Mouse (Mus musculus): ENCODE results near the gene Arl10.
"Not testable (repeated sequence)": the region's sequence is repeated elsewhere in the genome, so short reads cannot be mapped to it uniquely, and the experiment has no call there.

Arl10 gene

GRCm38 (mm10) chr13:54582860-54583259, 8.0 kb downstream of the Arl10 start:
- DNase-seq (ENCODE audit: low spot score in 2 of 2) = no peak

GRCm38 (mm10) chr13:54585831-54586230, 11.0 kb downstream of the Arl10 start:
- DNase-seq (ENCODE audit: low spot score in 2 of 2) = no peak

- DNase-seq (ENCODE audit: low spot score in 2 of 2) = no peak
Observed at GRCm38 (mm10) chr13:54589414-54589995, 14.7 kb downstream of the Arl10 start.

GRCm38 (mm10) chr13:54589996-54590951, 15.5 kb downstream of the Arl10 start, which contains the start of the genes Nop16 and Higd2a:
Gene Nop16, minus strand, starts transcription at chr13:54590090.
Gene Higd2a, plus strand, starts transcription at chr13:54590207.
- DNase-seq (ENCODE audit: low spot score in 2 of 2) = peak; percentile 94 to 95

GRCm38 (mm10) chr13:54591776-54592356, 17.1 kb downstream of the Arl10 start:
- no peak for DNase-seq (ENCODE audit: low spot score in 2 of 2)

GRCm38 (mm10) chr13:54593617-54594016, 18.8 kb downstream of the Arl10 start:
- DNase-seq (ENCODE audit: low spot score in 2 of 2) = no peak

GRCm38 (mm10) chr13:54596107-54596690, 21.4 kb downstream of the Arl10 start:
- no peak for DNase-seq (ENCODE audit: low spot score in 2 of 2)

GRCm38 (mm10) chr13:54596870-54597269, 22.1 kb downstream of the Arl10 start:
- DNase-seq (ENCODE audit: low spot score in 2 of 2) = no peak

GRCm38 (mm10) chr13:54598622-54599143, 23.9 kb downstream of the Arl10 start:
- no peak for DNase-seq (ENCODE audit: low spot score in 2 of 2)

GRCm38 (mm10) chr13:54602639-54603111, 27.9 kb downstream of the Arl10 start:
- no peak for DNase-seq (ENCODE audit: low spot score in 2 of 2)

- no peak for DNase-seq (ENCODE audit: low spot score in 2 of 2)
Observed at GRCm38 (mm10) chr13:54603501-54603900, 28.7 kb downstream of the Arl10 start.

- DNase-seq (ENCODE audit: low spot score in 2 of 2) = no peak
Observed at GRCm38 (mm10) chr13:54604221-54604620, 29.4 kb downstream of the Arl10 start.

GRCm38 (mm10) chr13:54605426-54605825, 30.6 kb downstream of the Arl10 start:
- no peak for DNase-seq (ENCODE audit: low spot score in 2 of 2)

- no peak for DNase-seq (ENCODE audit: low spot score in 2 of 2)
Observed at GRCm38 (mm10) chr13:54607204-54607603, 32.4 kb downstream of the Arl10 start.

GRCm38 (mm10) chr13:54608002-54608401, 33.2 kb downstream of the Arl10 start:
- no peak for DNase-seq (ENCODE audit: low spot score in 2 of 2)

GRCm38 (mm10) chr13:54608666-54609065, 33.9 kb downstream of the Arl10 start:
- DNase-seq (ENCODE audit: low spot score in 2 of 2) = no peak

GRCm38 (mm10) chr13:54609301-54609700, 34.5 kb downstream of the Arl10 start:
- no peak for DNase-seq (ENCODE audit: low spot score in 2 of 2)

GRCm38 (mm10) chr13:54610613-54610971, 35.8 kb downstream of the Arl10 start:
- DNase-seq (ENCODE audit: low spot score in 2 of 2) = no peak

- DNase-seq (ENCODE audit: low spot score in 2 of 2) = peak; percentile 77 to 88
Observed at GRCm38 (mm10) chr13:54610972-54611754, 36.3 kb downstream of the Arl10 start, which contains the start of gene Cltb. Gene Cltb, minus strand, starts transcription at chr13:54611344.

- DNase-seq (ENCODE audit: low spot score in 2 of 2) = not testable (repeated sequence)
Observed at GRCm38 (mm10) chr13:54613141-54613540, 38.3 kb downstream of the Arl10 start.

- DNase-seq (ENCODE audit: low spot score in 2 of 2) = no peak
Observed at GRCm38 (mm10) chr13:54616307-54616706, 41.5 kb downstream of the Arl10 start.
